Mouse (Mus musculus) left cerebral cortex, adult 11 months (tissue): ENCODE measurements around the gene Pym1.
A peak's percentile ranks its signal among the peaks of the same experiment; 100 is the strongest.

Experiments used
- DNase-seq: peaks from one replicate; pipeline ENCODE4 v3.0.0; 2022; ENCODE audit warnings: low spot score

The Pym1 gene

DNA sequence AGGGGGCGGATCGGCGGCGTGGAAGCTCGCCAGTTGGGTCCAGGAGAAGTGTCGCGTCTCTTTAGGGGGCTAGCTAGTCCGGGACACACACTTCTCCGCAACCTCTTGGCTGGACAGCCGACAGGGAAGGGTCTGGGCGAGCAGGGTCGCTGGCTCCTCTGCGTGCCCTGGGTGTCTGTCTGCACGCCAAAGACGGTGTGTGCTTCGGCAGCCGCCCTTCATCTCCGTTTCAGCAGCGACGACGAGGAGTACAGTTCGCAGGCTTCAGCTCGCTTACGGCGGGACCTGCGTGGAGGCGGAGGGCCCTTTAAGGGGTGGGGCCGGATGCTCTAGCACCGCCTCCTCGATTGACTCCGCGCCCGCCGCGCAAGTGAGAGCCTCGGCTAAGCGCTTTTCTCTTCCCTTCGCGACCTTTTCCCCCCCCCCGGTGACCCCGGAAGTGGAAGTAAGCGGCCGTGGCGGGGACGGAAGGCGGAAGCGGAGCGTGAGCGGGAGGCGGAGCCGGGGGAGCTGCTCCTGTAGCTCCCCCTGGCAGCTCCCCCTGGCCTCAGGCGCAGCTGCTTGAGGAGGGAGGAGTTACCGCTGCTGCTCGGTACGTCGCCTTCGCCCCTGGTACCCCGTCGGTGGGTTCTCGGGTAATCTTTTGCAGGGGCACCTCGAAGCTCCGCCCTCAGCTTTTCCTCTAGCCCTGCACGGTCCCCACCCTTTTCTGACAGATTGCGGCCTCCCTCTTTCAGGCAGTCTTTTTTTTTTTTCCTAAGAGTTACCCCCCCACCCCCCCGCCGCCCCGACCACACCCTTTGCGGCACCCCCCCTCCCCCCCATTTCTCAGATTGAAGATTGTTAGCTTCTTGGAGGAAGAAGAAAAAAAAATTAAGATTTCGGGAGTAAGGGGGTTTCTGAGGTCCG, 57.7 kb downstream of the Pym1 start:
- DNase-seq, result peak; percentile 91

DNA sequence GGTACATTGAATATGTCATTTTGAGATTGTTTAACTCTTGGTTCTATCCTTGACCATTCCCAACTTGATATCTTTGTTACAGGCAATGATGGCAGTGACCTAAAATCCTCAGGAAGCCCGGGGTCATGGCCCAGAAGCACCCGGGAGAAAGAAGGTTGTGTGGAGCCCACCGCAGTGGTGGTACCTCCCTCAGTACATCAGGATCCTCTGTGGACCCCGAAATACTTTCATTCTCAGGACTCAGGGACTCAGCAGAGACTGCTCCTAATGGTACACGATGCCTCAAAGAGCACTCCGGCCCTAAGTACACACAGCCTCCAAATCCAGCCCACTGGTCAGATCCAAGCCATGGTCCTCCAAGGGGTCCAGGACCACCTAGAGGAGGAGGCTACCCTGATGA, 58.4 kb downstream of the Pym1 start:
- DNase-seq, result no peak

DNA sequence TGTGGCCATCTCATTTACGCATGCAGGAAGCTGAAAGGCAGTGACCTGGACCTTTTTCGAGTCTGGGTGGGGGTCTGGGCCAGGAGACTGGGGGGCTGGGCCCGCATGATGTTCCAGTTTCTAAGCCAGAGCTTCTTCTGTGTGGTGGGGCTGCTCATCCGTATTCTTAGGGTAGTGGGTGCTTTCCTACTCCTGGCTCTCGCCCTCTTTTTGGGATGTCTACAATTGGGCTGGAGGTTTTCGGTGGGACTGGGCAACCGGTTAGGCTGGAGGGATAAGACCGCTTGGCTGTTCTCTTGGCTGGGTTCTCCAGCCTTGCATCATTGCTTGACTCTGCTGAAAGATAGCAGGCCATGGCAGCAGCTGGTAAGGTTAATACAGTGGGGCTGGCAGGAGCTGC, 59.3 kb downstream of the Pym1 start:
- no peak for DNase-seq
